Mouse (Mus musculus): ENCODE data around the gene Lrrc37a. TPM values are rescaled to one million over a fixed set of nuclear protein-coding genes. Genes with fewer than 3 reads are reported as not detected.

Gene Lrrc37a
- total RNA-seq, 2 experiments from 2014 or later = not detected

Other genes starting within 250 kb of the Lrrc37a start
- gene Map3k14, start 237.1 kb downstream of the Lrrc37a start, total RNA-seq (2021) = 1 to 10 TPM; 4.7 to 7.7 TPM
- 10 to 100 TPM; 10.1 to 16.3 TPM for gene Arhgap27, start 140.9 kb downstream of the Lrrc37a start, total RNA-seq (2021)
- gene Plekhm1, start 91.9 kb downstream of the Lrrc37a start, total RNA-seq (2021) = 10 to 100 TPM; 20.1 to 21.5 TPM
- not detected for gene Gm884, start 116.5 kb upstream of the Lrrc37a start, total RNA-seq (2021)
- gene Lyzl6, start 134.3 kb upstream of the Lrrc37a start, total RNA-seq (2021) = not detected
- under 1 TPM in 1 of 2 experiments, not detected in 1; 0.40 TPM for gene Rprml, start 145.0 kb upstream of the Lrrc37a start, total RNA-seq (2021)
- 10 to 100 TPM; 90.4 to 93.9 TPM for gene Gosr2, start 193.3 kb upstream of the Lrrc37a start, total RNA-seq (2021)
- gene Wnt9b, start 245.2 kb upstream of the Lrrc37a start, total RNA-seq (2021) = under 1 TPM; 0.13 to 0.20 TPM

Data from adrenal gland, postnatal 36 days (tissue).